Mouse (Mus musculus): ENCODE measurements around the gene Dnaja3. TPM values are rescaled to one million over a fixed set of nuclear protein-coding genes. Genes with fewer than 3 reads are reported as not detected.

Dnaja3 gene
- polyA plus RNA-seq, 1 experiment from 2014 or later = 71.9 TPM

GRCm38 (mm10) chr16:4654706-4655105 is 14.9 kb downstream of the Dnaja3 start:
- no peak for ATAC-seq
- Histone ChIP-seq H3K4me3 (ENCODE audit: low read length) (no peak overlapping the region), H3K36me3 (ENCODE audit: control insufficient read depth, insufficient read depth, low read length) (0 out of 2 replicates have a peak, but pooled peaks cover 2% of the 10 kb centered on the region), H3K27me3 (replicated peaks; ENCODE audit: control insufficient read depth, insufficient read depth, low read length) (no peaks in the 10 kb centered on the region), H3K4me2 (ENCODE audit: low read length) (no peak overlapping the region), H3K9ac (ENCODE audit: low read depth, low read length) (no peak overlapping the region), H3K4me1 (ENCODE audit: control insufficient read depth, insufficient read depth, low read depth, low read length) (peaks cover 11% of the 10 kb centered on the region), H3K9me3 (ENCODE audit: control insufficient read depth, low read length) (no peaks in the 10 kb centered on the region), H3K27ac (ENCODE audit: low read depth, low read length) (no peak overlapping the region)
- 78% methylated on average over 10 of the region's 10 CpGs for WGBS

GRCm38 (mm10) chr16:4655251-4655734 is 15.5 kb downstream of the Dnaja3 start:
- H3K27me3 ChIP-seq (replicated peaks; ENCODE audit: control insufficient read depth, insufficient read depth, low read length) = no peaks in the 10 kb centered on the region
- H3K36me3 ChIP-seq (ENCODE audit: control insufficient read depth, insufficient read depth, low read length) = 0 out of 2 replicates have a peak, but pooled peaks cover 2% of the 10 kb centered on the region
- no peak overlapping the region for H3K4me3 ChIP-seq (ENCODE audit: low read length)
- H3K4me2 ChIP-seq (ENCODE audit: low read length) = no peak overlapping the region
- ATAC-seq = no peak
- H3K9me3 ChIP-seq (ENCODE audit: control insufficient read depth, low read length) = no peaks in the 10 kb centered on the region
- 72% methylated on average over 4 of the region's 4 CpGs for WGBS
- no peak overlapping the region for H3K27ac ChIP-seq (ENCODE audit: low read depth, low read length)
- H3K4me1 ChIP-seq (ENCODE audit: control insufficient read depth, insufficient read depth, low read depth, low read length) = peaks cover 11% of the 10 kb centered on the region
- H3K9ac ChIP-seq (ENCODE audit: low read depth, low read length) = no peak overlapping the region

- Histone ChIP-seq H3K9me3 (ENCODE audit: control insufficient read depth, low read length) (no peaks in the 10 kb centered on the region), H3K36me3 (ENCODE audit: control insufficient read depth, insufficient read depth, low read length) (peaks cover 3% of the 10 kb centered on the region; the same call in 1 of the 2 replicates), H3K9ac (ENCODE audit: low read depth, low read length) (no peak overlapping the region), H3K4me2 (ENCODE audit: low read length) (no peak overlapping the region), H3K4me3 (ENCODE audit: low read length) (no peak overlapping the region), H3K4me1 (ENCODE audit: control insufficient read depth, insufficient read depth, low read depth, low read length) (peaks cover 11% of the 10 kb centered on the region), H3K27me3 (replicated peaks; ENCODE audit: control insufficient read depth, insufficient read depth, low read length) (no peaks in the 10 kb centered on the region), H3K27ac (ENCODE audit: low read depth, low read length) (peak overlapping the region; percentile 44)
- 44% methylated on average over 11 of the region's 11 CpGs for WGBS
- ATAC-seq = no peak
Measured at GRCm38 (mm10) chr16:4655764-4656570, 16.2 kb downstream of the Dnaja3 start.

GRCm38 (mm10) chr16:4656571-4657081 is 16.8 kb downstream of the Dnaja3 start:
- Histone ChIP-seq H3K9ac (ENCODE audit: low read depth, low read length) (no peak overlapping the region), H3K4me3 (ENCODE audit: low read length) (no peak overlapping the region), H3K27me3 (replicated peaks; ENCODE audit: control insufficient read depth, insufficient read depth, low read length) (no peaks in the 10 kb centered on the region), H3K4me1 (ENCODE audit: control insufficient read depth, insufficient read depth, low read depth, low read length) (peaks cover 11% of the 10 kb centered on the region), H3K9me3 (ENCODE audit: control insufficient read depth, low read length) (no peaks in the 10 kb centered on the region), H3K27ac (ENCODE audit: low read depth, low read length) (0 out of 2 replicates have a peak overlapping the region, but pooled peaks have one; percentile 42), H3K4me2 (ENCODE audit: low read length) (no peak overlapping the region), H3K36me3 (ENCODE audit: control insufficient read depth, insufficient read depth, low read length) (peaks cover 7% of the 10 kb centered on the region; the same call in 1 of the 2 replicates)
- no peak for ATAC-seq
- WGBS = 78% methylated on average over 9 of the region's 9 CpGs

- 16% methylated on average over 11 of the region's 11 CpGs for WGBS
- H3K4me3 ChIP-seq (ENCODE audit: low read length) = no peak overlapping the region
- peaks cover 8% of the 10 kb centered on the region for H3K4me1 ChIP-seq (ENCODE audit: control insufficient read depth, insufficient read depth, low read depth, low read length)
- H3K9me3 ChIP-seq (ENCODE audit: control insufficient read depth, low read length) = no peaks in the 10 kb centered on the region
- peaks cover 7% of the 10 kb centered on the region; the same call in 1 of the 2 replicates for H3K36me3 ChIP-seq (ENCODE audit: control insufficient read depth, insufficient read depth, low read length)
- no peak overlapping the region for H3K9ac ChIP-seq (ENCODE audit: low read depth, low read length)
- H3K4me2 ChIP-seq (ENCODE audit: low read length) = peak overlapping the region; percentile 10; the same call in 1 of the 2 replicates
- ATAC-seq = peak; percentile 78
- no peaks in the 10 kb centered on the region for H3K27me3 ChIP-seq (replicated peaks; ENCODE audit: control insufficient read depth, insufficient read depth, low read length)
- 0 out of 2 replicates have a peak overlapping the region, but pooled peaks have one; percentile 34 for H3K27ac ChIP-seq (ENCODE audit: low read depth, low read length)
Measured at GRCm38 (mm10) chr16:4658781-4659245, 19.0 kb downstream of the Dnaja3 start.

GRCm38 (mm10) chr16:4659326-4659725 is 19.5 kb downstream of the Dnaja3 start:
- Histone ChIP-seq H3K4me2 (ENCODE audit: low read length) (no peak overlapping the region), H3K9ac (ENCODE audit: low read depth, low read length) (no peak overlapping the region), H3K27me3 (replicated peaks; ENCODE audit: control insufficient read depth, insufficient read depth, low read length) (no peaks in the 10 kb centered on the region), H3K4me1 (ENCODE audit: control insufficient read depth, insufficient read depth, low read depth, low read length) (peaks cover 8% of the 10 kb centered on the region), H3K4me3 (ENCODE audit: low read length) (no peak overlapping the region), H3K36me3 (ENCODE audit: control insufficient read depth, insufficient read depth, low read length) (peaks cover 7% of the 10 kb centered on the region; the same call in 1 of the 2 replicates), H3K9me3 (ENCODE audit: control insufficient read depth, low read length) (no peaks in the 10 kb centered on the region), H3K27ac (ENCODE audit: low read depth, low read length) (no peak overlapping the region)
- 21% methylated on average over 2 of the region's 2 CpGs for WGBS
- ATAC-seq = no peak

- H3K9ac ChIP-seq (ENCODE audit: low read depth, low read length) = no peak overlapping the region
- H3K4me1 ChIP-seq (ENCODE audit: control insufficient read depth, insufficient read depth, low read depth, low read length) = peaks cover 8% of the 10 kb centered on the region
- ATAC-seq = no peak
- 73% methylated on average over 2 of the region's 2 CpGs for WGBS
- H3K36me3 ChIP-seq (ENCODE audit: control insufficient read depth, insufficient read depth, low read length) = peaks cover 9% of the 10 kb centered on the region; the same call in 1 of the 2 replicates
- no peak overlapping the region for H3K4me3 ChIP-seq (ENCODE audit: low read length)
- H3K27me3 ChIP-seq (replicated peaks; ENCODE audit: control insufficient read depth, insufficient read depth, low read length) = no peaks in the 10 kb centered on the region
- H3K4me2 ChIP-seq (ENCODE audit: low read length) = no peak overlapping the region
- no peaks in the 10 kb centered on the region for H3K9me3 ChIP-seq (ENCODE audit: control insufficient read depth, low read length)
- H3K27ac ChIP-seq (ENCODE audit: low read depth, low read length) = no peak overlapping the region
Measured at GRCm38 (mm10) chr16:4661605-4662004, 21.8 kb downstream of the Dnaja3 start.

GRCm38 (mm10) chr16:4663806-4664205 is 24.0 kb downstream of the Dnaja3 start:
- Histone ChIP-seq H3K36me3 (ENCODE audit: control insufficient read depth, insufficient read depth, low read length) (peaks cover 17% of the 10 kb centered on the region), H3K4me2 (ENCODE audit: low read length) (no peak overlapping the region), H3K9me3 (ENCODE audit: control insufficient read depth, low read length) (no peaks in the 10 kb centered on the region), H3K4me1 (ENCODE audit: control insufficient read depth, insufficient read depth, low read depth, low read length) (peaks cover 6% of the 10 kb centered on the region), H3K27ac (ENCODE audit: low read depth, low read length) (no peak overlapping the region), H3K27me3 (replicated peaks; ENCODE audit: control insufficient read depth, insufficient read depth, low read length) (no peaks in the 10 kb centered on the region), H3K9ac (ENCODE audit: low read depth, low read length) (no peak overlapping the region), H3K4me3 (ENCODE audit: low read length) (no peak overlapping the region)
- no peak for ATAC-seq
- WGBS = 83% methylated on average over 2 of the region's 2 CpGs

GRCm38 (mm10) chr16:4665726-4666125 is 25.9 kb downstream of the Dnaja3 start:
- 92% methylated on average over 2 of the region's 2 CpGs for WGBS
- no peak overlapping the region for H3K4me3 ChIP-seq (ENCODE audit: low read length)
- no peak overlapping the region for H3K4me2 ChIP-seq (ENCODE audit: low read length)
- no peak overlapping the region for H3K27ac ChIP-seq (ENCODE audit: low read depth, low read length)
- peaks cover 17% of the 10 kb centered on the region for H3K36me3 ChIP-seq (ENCODE audit: control insufficient read depth, insufficient read depth, low read length)
- H3K9me3 ChIP-seq (ENCODE audit: control insufficient read depth, low read length) = no peaks in the 10 kb centered on the region
- H3K4me1 ChIP-seq (ENCODE audit: control insufficient read depth, insufficient read depth, low read depth, low read length) = no peaks in the 10 kb centered on the region
- ATAC-seq = no peak
- H3K27me3 ChIP-seq (replicated peaks; ENCODE audit: control insufficient read depth, insufficient read depth, low read length) = no peaks in the 10 kb centered on the region
- no peak overlapping the region for H3K9ac ChIP-seq (ENCODE audit: low read depth, low read length)
